Mouse (Mus musculus): ENCODE measurements around the gene Lamc2. TPM values are rescaled to one million over a fixed set of nuclear protein-coding genes. Genes with fewer than 3 reads are reported as not detected.
"Not testable (repeated sequence)": the region's sequence is repeated elsewhere in the genome, so short reads cannot be mapped to it uniquely, and the experiment has no call there.

Gene Lamc2
- polyA plus RNA-seq, 1 experiment from 2014 or later = 0.22 TPM

DNA sequence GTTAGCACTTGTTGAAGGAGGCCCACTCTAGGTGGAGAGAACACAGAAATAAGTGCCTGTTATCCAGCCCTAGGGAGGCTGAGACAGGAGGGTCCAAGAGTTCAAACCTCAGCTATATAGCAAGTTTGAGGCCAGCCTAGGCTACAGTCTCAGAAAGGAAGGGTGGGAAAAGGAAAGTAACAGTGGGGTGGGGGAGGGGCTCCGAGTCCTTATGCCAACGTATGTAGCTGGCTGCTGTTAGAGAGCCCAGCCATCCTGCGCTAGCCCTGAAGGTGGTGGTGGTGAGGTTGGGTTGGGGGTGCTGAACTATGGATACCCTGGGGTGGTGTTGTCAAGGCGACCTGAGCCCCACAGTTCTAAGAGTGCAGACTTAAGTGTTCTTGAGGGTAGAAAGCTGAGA lies 92.7 kb downstream of the Lamc2 start:
- Histone ChIP-seq H3K4me2 (no peak overlapping the region), H3K9ac (no peak overlapping the region), H3K4me3 (replicated peaks) (no peak overlapping the region), H3K27ac (replicated peaks) (no peak overlapping the region), H3K36me3 (replicated peaks) (no peaks in the 10 kb centered on the region), H3K27me3 (peaks cover 15% of the 10 kb centered on the region), H3K4me1 (replicated peaks) (no peaks in the 10 kb centered on the region), H3K9me3 (replicated peaks) (no peaks in the 10 kb centered on the region)
- no peak for ATAC-seq (ENCODE audit: insufficient read depth)
- 39% methylated on average over 4 of the region's 4 CpGs for WGBS (ENCODE audit: insufficient replicate concordance)

DNA sequence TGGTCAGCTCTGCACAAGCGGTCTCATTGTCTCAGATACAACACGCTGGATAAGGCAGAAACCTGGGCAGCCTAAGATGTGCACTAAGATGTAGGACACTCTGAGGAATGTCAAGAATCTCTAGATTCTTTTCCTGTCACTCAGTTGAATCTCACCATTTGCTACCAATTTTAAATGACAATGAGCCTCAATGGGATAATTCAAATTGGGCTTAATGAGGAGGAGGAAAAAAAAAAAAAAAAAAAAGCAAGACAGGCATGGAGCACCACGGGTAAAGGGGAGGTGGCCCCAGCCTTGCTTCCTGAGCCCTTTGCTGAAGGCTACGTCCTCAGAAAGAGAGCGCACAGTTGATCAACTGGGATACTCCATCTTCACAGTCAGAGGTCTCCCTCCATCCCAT lies 93.1 kb downstream of the Lamc2 start:
- H3K36me3 ChIP-seq (replicated peaks) = no peaks in the 10 kb centered on the region
- no peak overlapping the region for H3K4me3 ChIP-seq (replicated peaks)
- H3K4me2 ChIP-seq = no peak overlapping the region
- no peaks in the 10 kb centered on the region for H3K9me3 ChIP-seq (replicated peaks)
- H3K9ac ChIP-seq = no peak overlapping the region
- ATAC-seq (ENCODE audit: insufficient read depth) = no peak
- H3K4me1 ChIP-seq (replicated peaks) = no peaks in the 10 kb centered on the region
- peaks cover 15% of the 10 kb centered on the region for H3K27me3 ChIP-seq
- H3K27ac ChIP-seq (replicated peaks) = no peak overlapping the region
- WGBS (ENCODE audit: insufficient replicate concordance) = 52% methylated on average over 5 of the region's 5 CpGs

DNA sequence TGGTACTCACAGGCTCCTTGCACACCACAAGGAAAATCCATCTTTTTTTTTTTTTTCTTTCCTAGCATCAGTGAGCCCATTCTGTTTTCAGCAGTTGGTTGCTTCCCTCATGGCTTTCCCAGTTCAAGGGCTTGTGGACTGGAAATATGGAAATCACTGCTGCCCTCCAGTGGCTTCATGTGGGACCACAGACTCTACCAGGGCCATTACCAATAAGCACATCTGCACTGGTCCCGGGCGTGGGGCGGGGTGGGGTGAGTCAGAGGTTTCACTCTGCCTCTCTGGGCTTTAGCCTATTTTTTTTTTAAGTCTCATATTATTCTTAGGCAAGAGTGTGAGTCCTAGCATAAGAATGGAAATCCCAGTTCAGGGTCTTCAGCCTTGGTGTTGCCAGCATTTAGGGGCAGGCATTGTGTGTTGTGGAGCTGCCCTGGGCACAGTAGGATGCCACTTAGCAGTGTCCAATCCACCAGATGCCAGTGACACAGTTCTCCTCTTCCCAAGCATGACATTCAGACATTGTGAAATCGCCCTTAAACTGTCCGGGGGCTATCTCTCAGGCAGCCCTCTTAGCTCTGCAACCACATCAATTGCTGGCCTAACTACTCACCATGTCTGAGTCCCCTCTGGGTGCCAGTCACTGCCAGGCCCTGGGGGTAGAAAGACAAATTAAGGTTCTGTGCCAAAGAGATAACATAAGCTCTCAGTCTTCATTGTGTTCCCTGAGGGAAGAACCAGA lies 93.8 kb downstream of the Lamc2 start:
- no peak overlapping the region for H3K9ac ChIP-seq
- H3K4me1 ChIP-seq (replicated peaks) = no peaks in the 10 kb centered on the region
- H3K36me3 ChIP-seq (replicated peaks) = no peaks in the 10 kb centered on the region
- H3K4me3 ChIP-seq (replicated peaks) = no peak overlapping the region
- no peak overlapping the region for H3K27ac ChIP-seq (replicated peaks)
- WGBS (ENCODE audit: insufficient replicate concordance) = 36% methylated on average over 5 of the region's 5 CpGs
- no peaks in the 10 kb centered on the region for H3K9me3 ChIP-seq (replicated peaks)
- no peak for ATAC-seq (ENCODE audit: insufficient read depth)
- no peak overlapping the region for H3K4me2 ChIP-seq
- H3K27me3 ChIP-seq = peaks cover 15% of the 10 kb centered on the region

DNA sequence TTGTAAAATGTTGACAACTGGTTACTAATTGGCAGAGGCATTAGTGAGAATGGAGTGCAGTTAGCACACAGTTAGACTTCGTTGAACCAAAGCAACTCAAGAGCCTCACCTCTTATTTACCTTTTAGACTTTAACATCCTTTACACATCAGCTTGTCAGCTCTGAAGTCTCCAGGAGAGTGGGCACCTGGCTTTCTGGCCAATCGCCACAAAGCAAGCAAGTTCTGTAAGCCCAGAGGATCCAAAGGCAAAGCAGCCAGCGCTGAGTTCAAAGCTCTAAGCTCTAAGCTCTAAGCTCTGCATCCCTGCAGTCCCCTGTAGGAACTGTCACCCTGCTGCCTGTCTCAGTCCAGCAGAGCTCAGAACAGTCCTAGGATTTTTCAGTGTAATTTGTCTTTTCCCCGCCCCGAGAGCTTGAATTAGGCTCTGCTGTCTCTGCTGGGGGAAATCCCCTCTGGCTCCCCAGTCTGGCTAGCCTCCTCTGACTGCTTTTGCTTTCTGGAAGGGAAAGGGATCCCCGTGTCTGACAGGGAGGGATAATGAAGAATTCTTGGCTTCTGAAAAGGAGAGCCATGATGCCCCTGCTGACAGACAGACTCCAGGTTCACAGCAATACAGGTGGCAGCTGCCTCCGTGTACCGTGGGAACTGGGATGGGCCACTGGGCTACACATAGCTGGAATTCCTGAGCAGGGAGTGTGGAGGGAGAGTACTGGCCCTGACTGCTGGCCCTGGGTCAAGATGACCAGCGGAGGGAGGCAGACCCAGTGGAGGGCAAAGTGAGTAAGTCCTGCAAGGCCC lies 94.6 kb downstream of the Lamc2 start:
- H3K36me3 ChIP-seq (replicated peaks) = no peaks in the 10 kb centered on the region
- H3K27ac ChIP-seq (replicated peaks) = no peak overlapping the region
- no peaks in the 10 kb centered on the region for H3K4me1 ChIP-seq (replicated peaks)
- H3K4me3 ChIP-seq (replicated peaks) = no peak overlapping the region
- no peak overlapping the region for H3K4me2 ChIP-seq
- peaks cover 13% of the 10 kb centered on the region for H3K27me3 ChIP-seq
- WGBS (ENCODE audit: insufficient replicate concordance) = 40% methylated on average over 9 of the region's 9 CpGs
- no peak overlapping the region for H3K9ac ChIP-seq
- ATAC-seq (ENCODE audit: insufficient read depth) = no peak
- H3K9me3 ChIP-seq (replicated peaks) = no peaks in the 10 kb centered on the region

DNA sequence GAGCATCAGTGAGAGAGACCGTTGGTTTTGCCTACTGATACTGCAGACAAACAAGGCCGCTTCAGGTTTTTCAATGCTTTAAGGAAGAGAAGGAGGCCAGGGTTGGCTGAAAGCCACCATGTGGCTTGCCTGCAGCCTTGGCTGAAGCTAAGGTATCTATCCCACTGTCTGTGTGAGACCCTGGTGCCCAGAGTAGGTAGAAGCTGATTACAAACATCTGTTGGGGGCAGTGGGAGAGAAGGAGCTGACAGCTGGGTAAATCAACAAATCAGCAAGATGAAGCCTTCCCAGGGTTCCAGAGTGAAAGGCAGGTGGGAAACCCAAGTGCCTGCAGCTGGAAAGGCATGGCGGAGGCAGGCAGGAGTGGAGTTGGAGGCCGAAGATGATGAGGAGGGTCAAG lies 95.4 kb downstream of the Lamc2 start:
- Histone ChIP-seq H3K4me3 (replicated peaks) (no peak overlapping the region), H3K36me3 (replicated peaks) (no peaks in the 10 kb centered on the region), H3K9ac (no peak overlapping the region), H3K4me2 (no peak overlapping the region), H3K27me3 (peaks cover 5% of the 10 kb centered on the region), H3K4me1 (replicated peaks) (no peaks in the 10 kb centered on the region), H3K27ac (replicated peaks) (no peak overlapping the region), H3K9me3 (replicated peaks) (no peaks in the 10 kb centered on the region)
- WGBS (ENCODE audit: insufficient replicate concordance) = 60% methylated on average over 4 of the region's 4 CpGs
- ATAC-seq (ENCODE audit: insufficient read depth) = no peak

DNA sequence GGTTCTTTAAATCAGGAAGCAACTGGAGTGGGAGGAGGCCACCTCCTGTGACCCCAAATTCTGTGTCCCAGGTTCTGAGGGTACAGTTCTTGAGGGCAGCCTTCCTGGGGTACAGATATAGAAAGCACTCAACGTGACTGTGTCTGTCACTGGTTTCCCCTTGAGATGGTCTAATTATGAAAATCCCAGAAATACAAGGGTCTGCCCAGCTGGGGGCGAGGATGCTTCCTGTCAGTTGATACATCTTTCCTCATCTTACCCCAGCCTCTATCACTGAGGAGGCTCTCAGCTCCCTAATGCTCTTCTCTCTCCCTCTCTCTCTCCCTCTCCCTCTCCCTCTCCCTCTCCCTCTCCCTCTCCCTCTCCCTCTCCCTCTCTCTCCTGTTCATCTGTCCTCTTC lies 96.2 kb downstream of the Lamc2 start:
- Histone ChIP-seq H3K4me2 (no peak overlapping the region), H3K9ac (no peak overlapping the region), H3K36me3 (replicated peaks) (no peaks in the 10 kb centered on the region), H3K27ac (replicated peaks) (no peak overlapping the region), H3K4me1 (replicated peaks) (no peaks in the 10 kb centered on the region), H3K4me3 (replicated peaks) (no peak overlapping the region), H3K27me3 (peaks cover 3% of the 10 kb centered on the region), H3K9me3 (replicated peaks) (no peaks in the 10 kb centered on the region)
- no peak for ATAC-seq (ENCODE audit: insufficient read depth)
- 51% methylated on average over 2 of the region's 2 CpGs for WGBS (ENCODE audit: insufficient replicate concordance)

DNA sequence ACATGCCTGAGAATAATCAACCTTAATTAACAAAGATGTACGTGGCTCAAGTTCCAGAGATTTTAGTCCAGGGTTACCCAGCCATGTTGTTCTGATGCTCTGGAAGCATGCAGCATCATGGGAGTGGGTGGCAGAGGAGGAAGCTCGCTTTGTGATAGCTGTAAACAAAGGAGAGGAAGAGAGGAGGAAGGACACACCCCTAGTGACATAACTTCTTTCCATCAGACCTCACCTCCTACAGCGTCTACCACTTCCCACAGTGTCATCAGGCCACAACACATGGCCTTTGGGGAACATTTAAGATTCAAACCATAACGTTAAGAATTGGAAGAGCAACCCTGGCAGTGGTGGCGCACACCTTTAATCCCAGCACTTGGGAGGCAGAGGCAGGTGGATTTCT lies 98.5 kb downstream of the Lamc2 start:
- H3K27me3 ChIP-seq = no peaks in the 10 kb centered on the region
- H3K4me1 ChIP-seq (replicated peaks) = no peaks in the 10 kb centered on the region
- no peaks in the 10 kb centered on the region for H3K9me3 ChIP-seq (replicated peaks)
- no peak for ATAC-seq (ENCODE audit: insufficient read depth)
- H3K9ac ChIP-seq = no peak overlapping the region
- WGBS (ENCODE audit: insufficient replicate concordance) = 42% methylated on average over 5 of the region's 5 CpGs
- H3K4me3 ChIP-seq (replicated peaks) = no peak overlapping the region
- no peak overlapping the region for H3K27ac ChIP-seq (replicated peaks)
- no peak overlapping the region for H3K4me2 ChIP-seq
- H3K36me3 ChIP-seq (replicated peaks) = no peaks in the 10 kb centered on the region

DNA sequence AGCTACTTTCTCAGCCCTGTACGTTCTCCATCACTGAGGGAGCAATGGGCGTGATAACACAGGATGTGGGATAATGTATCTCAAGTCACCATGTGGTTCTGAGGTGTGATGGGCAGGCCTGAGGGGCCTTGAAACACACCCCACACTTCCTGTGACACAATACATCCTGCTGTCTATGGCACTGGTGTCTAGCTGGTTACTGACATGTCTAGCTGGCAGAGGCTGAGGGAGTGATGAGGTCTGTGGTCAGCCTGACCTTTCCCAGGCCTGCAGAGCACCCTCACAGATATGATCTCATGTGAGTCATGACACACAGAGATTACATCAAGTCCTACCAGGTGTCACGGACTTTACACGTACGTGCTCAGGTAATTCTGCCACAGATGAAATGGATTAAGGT lies 101.0 kb downstream of the Lamc2 start:
- no peaks in the 10 kb centered on the region for H3K4me1 ChIP-seq (replicated peaks)
- no peak overlapping the region for H3K9ac ChIP-seq
- H3K27ac ChIP-seq (replicated peaks) = no peak overlapping the region
- no peak overlapping the region for H3K4me2 ChIP-seq
- WGBS (ENCODE audit: insufficient replicate concordance) = 21% methylated on average over 5 of the region's 5 CpGs
- no peak for ATAC-seq (ENCODE audit: insufficient read depth)
- H3K9me3 ChIP-seq (replicated peaks) = no peaks in the 10 kb centered on the region
- no peaks in the 10 kb centered on the region for H3K36me3 ChIP-seq (replicated peaks)
- no peak overlapping the region for H3K4me3 ChIP-seq (replicated peaks)
- no peaks in the 10 kb centered on the region for H3K27me3 ChIP-seq

DNA sequence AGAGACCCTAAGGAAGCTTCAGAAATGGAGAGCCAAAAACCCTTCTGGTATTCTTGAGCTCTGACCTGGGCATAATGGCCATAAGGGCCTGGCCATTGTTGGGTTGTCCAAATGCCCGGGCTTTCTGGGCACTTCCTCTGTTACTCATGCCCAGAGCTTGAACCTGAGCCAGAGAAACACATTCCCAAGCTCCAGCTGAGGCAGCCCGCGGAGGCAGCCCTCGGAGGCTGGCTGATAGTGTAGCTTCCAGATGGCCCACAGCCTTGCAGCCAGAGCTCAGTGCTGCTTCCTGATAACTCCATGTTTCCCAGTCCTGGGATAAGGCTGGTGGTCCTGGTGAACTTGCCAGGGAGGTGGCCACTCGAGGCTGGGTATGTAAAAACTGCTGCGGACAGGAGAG lies 102.1 kb downstream of the Lamc2 start:
- Histone ChIP-seq H3K27ac (replicated peaks) (no peak overlapping the region), H3K9ac (no peak overlapping the region), H3K4me1 (replicated peaks) (no peaks in the 10 kb centered on the region), H3K36me3 (replicated peaks) (no peaks in the 10 kb centered on the region), H3K4me3 (replicated peaks) (no peak overlapping the region), H3K4me2 (no peak overlapping the region), H3K9me3 (replicated peaks) (no peaks in the 10 kb centered on the region), H3K27me3 (no peaks in the 10 kb centered on the region)
- WGBS (ENCODE audit: insufficient replicate concordance) = 61% methylated on average over 6 of the region's 6 CpGs
- ATAC-seq (ENCODE audit: insufficient read depth) = no peak

DNA sequence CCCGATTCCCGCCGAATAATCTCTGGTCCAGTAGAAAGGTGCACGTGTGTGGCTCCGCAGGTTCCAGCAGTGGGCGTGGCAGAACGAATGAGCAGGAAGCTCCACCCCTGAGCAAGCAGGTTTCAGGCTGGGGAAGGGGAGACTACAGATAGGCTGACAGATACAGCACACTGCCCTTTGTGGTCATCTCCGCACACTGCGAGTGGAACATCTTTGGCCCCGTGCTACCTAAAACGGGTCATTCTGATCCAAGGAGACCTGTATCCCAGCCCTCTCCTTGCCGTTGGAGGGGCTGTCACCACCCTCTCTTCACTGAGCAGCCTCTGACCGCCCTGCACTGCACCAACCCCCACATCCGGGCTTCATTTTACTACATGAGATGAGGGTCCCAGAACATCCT lies 103.0 kb downstream of the Lamc2 start:
- H3K36me3 ChIP-seq (replicated peaks); ATAC-seq (ENCODE audit: insufficient read depth); H3K27me3 ChIP-seq; H3K4me1 ChIP-seq (replicated peaks); H3K9ac ChIP-seq; H3K4me3 ChIP-seq (replicated peaks); H3K4me2 ChIP-seq; H3K9me3 ChIP-seq (replicated peaks); H3K27ac ChIP-seq (replicated peaks): not testable (repeated sequence)
- WGBS (ENCODE audit: insufficient replicate concordance) = 58% methylated on average over 9 of the region's 14 CpGs

DNA sequence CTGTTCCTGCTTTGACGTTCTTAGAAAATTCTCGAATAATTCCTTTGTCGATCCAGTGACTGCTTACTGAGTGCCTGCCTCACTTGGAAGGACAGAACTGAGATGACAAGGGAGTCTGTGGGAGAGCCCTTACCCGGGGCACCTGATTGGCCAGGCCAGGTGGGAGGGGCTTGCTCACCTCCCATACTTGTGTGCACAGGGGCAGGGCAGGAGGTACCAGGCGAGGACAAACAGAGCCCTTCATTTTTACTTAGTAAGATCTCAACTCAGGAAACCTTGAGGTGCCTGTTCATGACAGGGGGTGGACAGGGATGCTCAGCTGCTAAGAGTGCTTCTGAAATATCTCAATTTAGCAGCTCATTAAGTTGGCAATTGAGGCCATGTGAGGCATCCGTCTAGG lies 110.3 kb downstream of the Lamc2 start:
- ATAC-seq (ENCODE audit: insufficient read depth) = no peak
- peaks cover 53% of the 10 kb centered on the region for H3K27me3 ChIP-seq
- H3K27ac ChIP-seq (replicated peaks) = no peak overlapping the region

More for the DNA sequence above, 110.3 kb downstream of the Lamc2 start:
- Histone ChIP-seq H3K4me3 (replicated peaks) (no peak overlapping the region), H3K9me3 (replicated peaks) (no peaks in the 10 kb centered on the region), H3K9ac (no peak overlapping the region), H3K4me1 (replicated peaks) (no peaks in the 10 kb centered on the region), H3K4me2 (no peak overlapping the region), H3K36me3 (replicated peaks) (no peaks in the 10 kb centered on the region)
- 39% methylated on average over 6 of the region's 6 CpGs for WGBS (ENCODE audit: insufficient replicate concordance)

Data from liver, embryonic 15.5 days (tissue).